Mouse (Mus musculus) cerebellum, postnatal 25 days (tissue): Measurements from ENCODE around the gene Myh14.
"Not testable (repeated sequence)": the region's sequence is repeated elsewhere in the genome, so short reads cannot be mapped to it uniquely, and the experiment has no call there.

ENCODE experiments used
- DNase-seq, 2 experiments: peaks; one replicate each; pipeline ENCODE4 v3.0.0; 2021; ENCODE audit warnings: mixed read lengths in 2 of 2

Gene Myh14

DNA sequence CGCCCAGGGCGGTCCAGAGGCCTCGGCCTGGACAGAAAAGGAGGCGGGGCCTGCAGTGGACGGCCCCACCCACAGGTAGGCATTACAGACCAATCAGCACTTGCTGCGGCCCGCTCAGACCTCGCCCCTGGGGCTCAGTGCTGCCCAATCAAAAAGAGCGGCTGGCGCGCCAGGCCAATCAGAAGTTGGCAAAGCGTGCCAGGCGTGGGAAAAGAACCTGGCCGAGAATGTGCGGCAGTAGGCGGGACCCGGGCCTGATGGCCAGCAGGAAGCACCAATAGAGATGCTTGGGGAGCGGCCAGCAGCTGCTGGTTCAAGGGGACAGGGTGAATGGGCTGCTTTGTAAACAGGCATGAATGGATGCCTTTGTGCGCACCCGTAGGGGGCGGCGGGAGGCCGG, at the start of gene Myh14:
Gene Myh14, minus strand, starts transcription at position 41 of the 400 bp plus-strand sequence.
- peak; percentile 95 to 97 for DNase-seq

DNA sequence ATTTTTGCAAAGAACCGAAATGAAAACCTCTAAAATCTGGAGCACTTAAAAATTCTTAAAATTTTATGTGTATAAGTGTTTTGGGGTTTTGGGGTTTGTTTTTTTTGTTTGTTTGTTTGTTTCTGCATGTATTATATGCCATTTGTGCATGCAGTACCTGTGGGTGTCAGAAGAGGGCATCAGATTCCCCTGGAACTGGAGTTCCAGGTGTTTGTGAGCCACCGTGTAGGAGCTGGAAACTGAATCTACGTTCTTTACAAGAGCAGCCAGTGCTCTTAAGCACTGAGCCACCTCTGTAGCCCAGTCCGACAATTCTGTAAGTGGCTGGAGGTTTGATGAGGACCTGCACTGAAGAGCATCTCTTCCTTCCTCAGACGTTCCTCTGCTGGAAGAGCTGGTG, 39.2 kb upstream of the Myh14 start:
- no peak for DNase-seq

DNA sequence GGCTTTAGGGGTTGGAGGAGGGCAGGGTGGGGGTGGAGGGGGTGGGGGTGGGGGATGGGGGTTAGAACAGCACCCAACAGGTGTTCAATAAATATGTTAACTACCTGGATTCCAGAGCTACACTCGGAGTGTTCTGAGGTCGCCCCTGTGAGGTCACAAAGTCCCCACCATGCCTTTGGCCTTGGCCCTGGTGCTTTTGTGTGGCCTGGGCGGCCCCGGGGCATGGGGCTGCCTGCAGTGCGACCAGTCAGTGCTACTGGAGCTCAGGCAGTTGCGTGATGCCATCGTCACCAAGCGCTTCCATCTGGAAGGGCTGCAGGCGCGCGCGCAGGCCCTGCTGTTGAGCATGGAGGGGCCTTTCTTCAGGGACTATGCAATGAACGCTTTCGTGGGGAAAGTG, 37.9 kb upstream of the Myh14 start, which contains the start of gene Izumo2:
Gene Izumo2, plus strand, starts transcription at position 169 of the 400 bp plus-strand sequence.
- no peak for DNase-seq

- DNase-seq: not testable (repeated sequence)
These were observed 37.5 kb upstream of the Myh14 start for GRCm38 (mm10) chr7:44708093-44708492.

DNA sequence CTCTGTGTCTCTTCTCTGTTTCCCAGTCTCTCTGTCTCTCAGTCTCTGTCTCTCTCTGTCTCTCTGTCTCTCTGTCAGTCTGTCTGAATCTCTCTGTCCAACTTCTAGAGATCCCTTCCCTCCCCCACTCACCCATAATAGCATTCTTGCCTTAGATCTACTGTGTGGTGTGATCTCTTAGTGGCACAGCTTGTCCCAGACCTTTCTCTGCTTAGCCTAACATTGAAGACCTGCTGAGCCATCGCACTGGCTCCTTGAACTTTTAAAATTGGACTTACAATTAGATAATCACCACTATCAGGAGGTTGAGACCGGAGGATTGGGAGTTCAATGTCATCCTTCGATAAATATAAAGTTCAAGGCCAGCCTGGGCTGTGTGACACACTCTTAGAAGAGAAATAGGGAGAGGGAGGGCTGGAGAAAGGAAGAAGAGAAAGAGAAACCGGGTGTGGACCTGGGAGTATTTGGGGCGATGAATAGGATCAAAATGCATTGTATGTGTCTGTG, 36.6 kb upstream of the Myh14 start:
- DNase-seq: no peak

DNA sequence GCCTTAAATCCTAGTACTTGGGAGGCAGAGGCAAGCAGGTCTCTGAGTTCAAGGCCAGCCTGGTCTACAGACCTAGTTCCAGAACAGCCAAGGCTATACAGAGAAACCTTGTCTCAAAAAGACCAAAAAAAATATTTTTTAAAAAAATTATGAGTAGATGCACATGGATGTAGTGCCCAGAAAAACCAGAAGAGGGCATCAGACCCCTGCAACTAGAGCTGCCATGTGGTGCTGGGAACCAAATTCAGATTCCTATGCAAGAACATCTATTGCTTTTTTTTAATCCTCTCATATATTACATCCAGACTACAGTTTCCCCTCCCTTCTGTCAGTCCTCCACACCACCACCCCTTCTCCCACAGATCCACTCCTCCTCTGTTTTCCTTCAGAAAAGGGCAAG, 35.7 kb upstream of the Myh14 start:
- DNase-seq: no peak

- DNase-seq: no peak
These were observed 34.4 kb upstream of the Myh14 start for GRCm38 (mm10) chr7:44705086-44705485.

DNA sequence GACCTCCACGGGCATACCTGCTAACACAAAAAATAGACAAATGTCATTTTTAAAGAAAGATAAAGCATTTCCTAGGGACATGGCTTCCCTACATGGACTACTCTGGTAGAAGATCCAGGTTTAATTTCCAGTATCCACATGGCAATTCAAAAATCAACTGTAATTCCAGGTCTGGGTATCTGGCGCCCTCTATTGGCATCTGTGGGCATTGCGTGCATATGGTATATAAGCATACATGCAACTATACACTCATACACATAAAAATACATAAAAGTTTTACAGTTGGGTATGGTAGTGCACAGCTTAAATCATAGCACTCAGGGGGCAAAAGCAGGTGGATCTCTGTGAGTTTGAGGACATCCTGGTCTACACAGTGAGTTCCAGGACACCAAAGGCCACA, 33.7 kb upstream of the Myh14 start:
- peak; percentile 57 to 75 for DNase-seq

DNA sequence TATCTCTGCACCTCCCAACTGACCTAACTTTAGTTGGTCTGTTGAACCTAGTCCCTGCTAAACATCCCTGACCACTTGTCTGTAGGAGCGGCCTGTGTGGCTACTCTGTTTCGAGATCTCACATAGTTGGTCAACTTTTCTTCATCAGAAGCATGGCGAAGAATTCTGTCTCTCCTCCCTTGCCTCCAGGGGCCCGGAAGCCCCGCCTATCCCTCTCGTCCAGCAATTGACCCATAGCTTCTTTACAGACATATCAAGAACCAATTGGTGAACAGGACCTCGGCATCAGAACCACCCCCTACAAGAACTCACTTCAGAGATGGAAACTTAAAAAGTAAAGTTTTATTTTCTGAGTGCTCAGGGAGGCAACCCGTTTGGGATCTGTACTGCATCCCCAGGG, 32.3 kb upstream of the Myh14 start:
- no peak for DNase-seq

- DNase-seq: peak; percentile 67 to 76
These were observed 31.3 kb upstream of the Myh14 start for GRCm38 (mm10) chr7:44701921-44702320.

- DNase-seq: no peak
These were observed 27.3 kb upstream of the Myh14 start for GRCm38 (mm10) chr7:44697980-44698379.

DNA sequence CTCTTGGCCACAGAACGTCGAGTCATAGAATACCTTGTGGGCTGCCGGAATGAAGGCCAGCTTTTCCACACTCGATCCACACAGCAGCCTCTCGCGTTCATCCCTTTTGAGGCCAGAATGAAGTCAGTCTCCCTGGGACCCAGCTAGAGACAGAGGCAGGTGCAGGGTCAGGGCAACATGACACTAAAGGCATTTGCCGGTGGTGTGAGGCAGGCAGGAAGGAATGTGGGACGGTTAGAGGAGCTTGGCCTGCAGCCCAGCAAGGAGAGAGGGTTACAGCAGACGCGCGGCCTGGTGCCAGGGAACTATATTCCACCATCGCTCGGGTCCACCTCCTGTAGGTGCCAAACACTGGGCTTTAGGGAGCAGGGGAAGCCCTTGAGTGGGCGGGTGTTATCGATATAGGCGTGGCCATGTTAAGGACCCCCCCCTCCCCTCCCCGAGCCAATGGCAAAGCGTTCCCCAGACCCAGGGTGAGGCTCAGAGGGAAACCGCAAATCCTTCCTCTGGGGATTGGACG, 26.6 kb upstream of the Myh14 start:
- DNase-seq: peak; percentile 76 to 83

- no peak for DNase-seq
These were observed 24.6 kb upstream of the Myh14 start for GRCm38 (mm10) chr7:44695223-44695622.

DNA sequence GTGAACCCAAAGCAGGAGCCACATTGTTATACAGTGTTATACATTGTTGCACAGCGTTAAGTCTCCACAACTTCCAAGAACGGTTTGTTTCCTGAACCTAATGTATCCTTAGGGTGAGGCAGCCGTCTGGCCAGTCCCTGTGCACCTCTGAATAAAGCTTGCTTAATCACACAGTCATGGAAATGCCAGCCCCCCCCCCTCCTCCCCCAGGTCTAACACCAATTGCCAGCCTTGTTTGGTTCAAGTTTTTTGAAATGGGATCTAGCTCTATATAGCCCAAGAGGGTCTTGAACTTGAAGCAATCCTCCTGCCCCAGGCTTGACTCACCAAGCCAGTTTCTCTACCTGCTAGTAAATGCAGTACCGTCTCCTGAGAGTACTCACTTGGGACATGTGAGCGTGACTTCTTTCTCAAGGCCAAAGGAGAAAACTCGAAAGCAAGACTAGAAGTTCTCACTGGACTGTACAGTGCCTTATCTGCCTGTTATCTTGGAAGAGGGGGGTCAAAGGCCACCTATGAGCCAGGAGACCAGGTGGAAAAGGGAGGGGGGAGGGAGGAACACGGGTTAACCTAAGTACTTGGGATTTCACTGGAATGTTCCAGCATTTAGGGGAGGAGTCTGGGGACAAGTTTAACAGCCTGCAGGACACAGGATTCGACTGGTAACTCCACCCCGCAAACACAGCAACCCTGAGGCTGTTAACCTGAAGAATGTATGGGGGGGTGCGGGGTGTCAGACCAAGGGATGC, 23.0 kb upstream of the Myh14 start:
- DNase-seq: no peak

DNA sequence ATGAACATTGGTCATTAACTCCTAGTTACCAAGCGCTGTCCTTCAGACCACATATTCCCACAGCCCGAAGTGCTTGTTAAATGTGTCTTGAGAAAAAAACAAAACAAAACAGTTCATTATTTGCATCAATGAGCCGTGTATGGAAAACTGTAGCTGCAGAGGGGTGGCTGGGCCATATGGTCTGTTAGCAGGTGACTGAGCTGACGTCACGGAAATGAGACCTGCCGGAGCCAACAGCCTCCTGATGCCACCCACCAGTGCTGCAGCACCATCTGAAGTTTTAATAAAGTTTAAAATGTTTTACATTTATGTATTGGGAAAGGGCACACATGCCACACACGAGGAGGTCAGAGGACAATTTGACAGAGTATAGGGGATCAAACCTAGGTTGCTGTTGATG, 18.7 kb upstream of the Myh14 start:
- DNase-seq: peak; percentile 56 to 69

- DNase-seq: no peak
These were observed 18.2 kb upstream of the Myh14 start for GRCm38 (mm10) chr7:44688890-44689289.

DNA sequence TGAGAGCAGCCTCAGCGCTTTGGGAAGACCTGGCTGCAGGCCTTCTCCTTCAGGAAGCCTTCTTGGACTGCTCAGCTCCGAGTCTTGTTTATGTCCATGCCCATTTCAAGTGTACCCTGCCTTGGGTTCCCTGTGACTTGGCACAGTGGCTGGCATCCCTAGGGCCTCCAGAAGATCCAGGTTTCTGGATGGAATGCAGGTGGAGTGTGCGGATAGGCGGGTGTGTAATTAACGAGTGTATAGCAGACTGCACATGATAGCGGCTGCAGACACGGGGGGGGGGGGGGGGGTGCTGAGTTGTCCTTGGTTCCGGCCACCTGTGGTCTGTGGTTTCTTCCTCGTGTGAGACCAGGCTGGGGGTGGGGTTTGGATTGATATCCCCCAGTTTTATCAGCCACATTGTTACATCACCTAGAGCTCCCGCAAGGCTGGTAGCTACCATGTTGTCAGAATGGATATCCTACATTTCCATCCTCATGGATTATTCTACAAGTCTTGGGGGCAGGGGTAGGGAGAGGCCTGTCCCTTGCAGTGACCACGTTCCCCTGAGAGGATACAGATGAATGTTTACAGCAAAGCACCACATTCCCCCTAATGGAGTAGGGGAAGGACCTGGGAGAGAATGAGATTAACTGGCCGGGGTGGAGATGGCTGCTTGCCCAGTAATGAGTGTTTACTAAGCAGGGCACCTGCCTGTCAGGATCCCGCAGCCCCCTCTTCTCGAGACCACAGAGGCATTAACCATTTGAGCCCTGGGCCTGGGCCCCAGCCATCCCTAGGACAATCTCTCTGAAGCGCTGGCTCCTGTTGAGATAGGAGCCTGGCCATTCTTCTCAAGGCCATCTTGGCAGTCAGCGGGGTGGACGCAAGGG, 15.1 kb upstream of the Myh14 start:
- peak; percentile 43 to 50 for DNase-seq

DNA sequence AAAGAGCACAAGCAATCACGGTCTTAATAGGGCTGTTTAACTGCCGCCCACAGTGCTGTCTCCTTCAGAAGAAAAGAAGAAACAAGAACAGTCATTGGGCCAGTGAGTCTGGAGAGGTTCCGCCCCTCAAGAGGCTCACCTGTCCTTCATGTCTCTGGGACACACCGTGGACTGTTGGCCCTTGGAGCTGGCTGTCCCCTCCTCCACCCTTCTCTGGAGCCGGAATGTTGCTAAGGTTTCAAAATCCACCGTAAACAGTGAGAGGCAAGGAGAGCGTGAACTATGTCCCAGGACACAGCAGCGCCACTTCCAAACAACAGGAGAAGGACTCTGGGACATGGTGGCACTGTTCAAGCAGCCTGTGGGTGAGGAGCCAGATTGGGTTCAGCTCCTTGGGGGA, 13.0 kb upstream of the Myh14 start:
- no peak for DNase-seq

- peak; percentile 77 to 82 for DNase-seq
These were observed 6.0 kb upstream of the Myh14 start for GRCm38 (mm10) chr7:44676611-44677010.

DNA sequence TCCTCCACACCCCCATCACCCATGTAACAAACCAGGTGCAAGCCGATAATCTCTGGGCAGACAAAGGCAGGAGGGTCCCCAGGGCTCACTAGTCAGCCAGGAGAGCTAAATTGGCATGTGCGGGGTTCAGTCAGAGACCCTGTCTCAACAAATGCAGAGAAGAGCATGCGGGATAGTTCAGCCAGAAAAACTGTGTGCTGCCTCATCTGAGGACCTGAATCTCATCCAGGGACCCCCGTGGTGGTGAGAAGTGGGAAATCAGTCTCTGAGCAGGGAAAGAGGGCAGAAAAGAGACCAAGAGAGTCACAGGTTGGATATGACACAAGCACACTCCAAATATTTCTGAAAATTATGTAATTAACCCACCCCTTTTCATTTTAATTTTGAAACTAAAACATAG, 5.5 kb upstream of the Myh14 start:
- DNase-seq: peak; percentile 48 to 69

DNA sequence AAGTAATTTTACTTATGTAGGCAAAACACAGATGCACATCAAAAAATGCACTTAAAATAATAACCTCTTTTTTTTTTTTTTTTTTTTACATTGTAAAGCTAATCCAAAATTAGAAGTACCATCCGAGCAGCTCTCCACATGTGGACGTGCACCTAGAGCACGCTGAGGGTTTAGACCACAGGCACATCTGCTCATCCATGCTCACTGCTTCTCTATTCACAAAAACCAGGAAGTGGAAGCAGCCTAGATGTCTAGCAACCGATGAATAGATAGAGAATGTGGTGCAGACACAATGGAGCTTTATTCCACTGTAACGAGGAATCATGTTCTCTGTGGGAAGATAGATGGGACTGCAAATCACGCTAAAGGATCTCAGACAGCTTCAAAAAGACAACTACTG, 4.5 kb upstream of the Myh14 start:
- no peak for DNase-seq

- DNase-seq: no peak
These were observed 3.9 kb upstream of the Myh14 start for GRCm38 (mm10) chr7:44674511-44674910.

DNA sequence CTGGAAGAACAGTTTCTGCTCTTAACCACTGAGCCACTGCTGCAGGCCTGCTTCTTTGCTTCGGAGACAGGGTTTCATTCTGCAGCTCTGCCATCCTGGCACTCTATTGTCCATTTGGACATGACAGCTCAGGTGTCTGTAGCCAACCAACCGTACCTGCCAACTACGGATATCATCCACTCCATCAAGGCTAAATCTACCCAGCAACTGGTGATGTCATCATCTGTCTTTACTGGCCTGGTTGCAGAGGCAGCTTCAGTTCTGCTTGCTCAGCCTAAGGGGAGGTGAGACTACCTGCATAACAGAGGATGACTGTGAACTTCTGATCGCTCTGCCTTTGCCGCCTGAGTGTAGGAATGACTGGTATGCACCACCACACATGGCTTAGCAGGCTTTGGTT, 1.6 kb upstream of the Myh14 start:
- peak; percentile 41 to 67 for DNase-seq

DNA sequence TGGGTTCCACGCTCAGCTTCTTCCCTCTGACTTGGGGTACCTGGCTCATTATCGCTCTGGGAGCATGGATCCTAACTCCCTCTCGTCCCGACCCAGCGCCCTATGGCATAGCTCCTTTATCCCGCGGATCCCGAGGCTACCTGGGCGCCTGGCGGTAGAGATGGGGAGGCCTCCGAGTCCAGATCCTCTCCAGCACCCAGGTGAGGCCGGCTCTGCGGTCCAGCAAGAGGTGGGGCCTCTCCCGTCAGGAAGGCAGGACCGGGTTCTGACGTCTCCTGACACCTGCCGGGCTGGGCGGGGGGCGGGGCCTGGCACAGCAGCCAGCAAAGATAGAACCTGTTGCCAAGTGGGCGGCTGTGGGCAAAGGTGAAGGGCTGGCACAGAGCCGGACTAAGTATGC, 1.5 kb downstream of the Myh14 start:
- DNase-seq: peak in 1 of 2 experiments; percentile 45
